Mouse (Mus musculus) G1E (cell line): ENCODE measurements around the gene Nlrc4. TPM values are rescaled to one million over a fixed set of nuclear protein-coding genes. Genes with fewer than 3 reads are reported as not detected.
"Not testable (repeated sequence)": the region's sequence is repeated elsewhere in the genome, so short reads cannot be mapped to it uniquely, and the experiment has no call there.

Source experiments
- ATAC-seq: 2 replicates; pipeline ENCODE4 v1.8.0; 2016; ENCODE audit warnings: mild to moderate bottlenecking; ENCODE audit not compliant: insufficient number of reproducible peaks, poor library complexity, low FRiP score, severe bottlenecking; ENCODE audit errors: extremely low read depth
- DNase-seq: peaks from one replicate; pipeline ENCODE4 v3.0.0; 2012; ENCODE audit warnings: low spot score
- H3K27me3 ChIP-seq: 2 replicates; pipeline ENCODE4 v1.6.1; 2012; ENCODE audit warnings: mild to moderate bottlenecking, low read length, inconsistent platforms; ENCODE audit not compliant: insufficient read depth
- H3K36me3 ChIP-seq: replicated peaks from 2 replicates; pipeline ENCODE3; 2012; ENCODE audit warnings: mild to moderate bottlenecking, inconsistent platforms
- H3K4me1 ChIP-seq: 2 replicates; pipeline ENCODE4 v1.6.1; 2012; ENCODE audit warnings: low read depth, low read length, inconsistent platforms, mixed read lengths; ENCODE audit not compliant: insufficient read depth
- H3K4me3 ChIP-seq: 2 replicates; pipeline ENCODE4 v1.5.1; 2012; ENCODE audit warnings: low read depth, mild to moderate bottlenecking, inconsistent platforms, low read length, moderate library complexity, mixed read lengths
- H3K9me3 ChIP-seq: replicated peaks from 2 replicates; pipeline ENCODE4 v1.6.1; 2012; ENCODE audit warnings: inconsistent platforms
- CTCF ChIP-seq: IDR thresholded peaks from 2 replicates; pipeline ENCODE4 v1.5.1; 2012; ENCODE audit warnings: low read depth, low read length, inconsistent platforms, mixed read lengths
- GATA1 ChIP-seq: IDR thresholded peaks from 2 replicates; pipeline ENCODE4 v1.6.1; 2012; ENCODE audit warnings: borderline replicate concordance, low read length, inconsistent platforms, mixed read lengths
- GATA2 ChIP-seq: IDR thresholded peaks from 2 replicates; pipeline ENCODE4 v1.6.1; 2012; ENCODE audit warnings: low read depth, low read length, inconsistent platforms, borderline replicate concordance
- POLR2AphosphoS5 ChIP-seq: IDR thresholded peaks from 2 replicates; pipeline ENCODE4 v1.6.1; 2012; ENCODE audit warnings: low read depth, low read length, inconsistent platforms; ENCODE audit not compliant: insufficient replicate concordance
- TAL1 ChIP-seq: conservative IDR thresholded peaks from 2 replicates; pipeline ENCODE4 v1.6.1; 2012; ENCODE audit warnings: low read depth, low read length, inconsistent platforms, mixed read lengths
- polyA plus RNA-seq: library from polyadenylated mRNA; stranded (reverse); fragments of >175 nt; gene quantifications from 2 replicates; pipeline ENCODE4 v1.2.3, GENCODE M21; 2012
- total RNA-seq, 2 experiments: library from RNA; stranded (forward) in 1 of 2; stranded (reverse) in 1 of 2; fragments of 200-1000 nt in 1 of 2; fragments of >200 nt in 1 of 2; fragmentation: Nextera tagmentation in 1 of 2; gene quantifications; 2 replicates each; pipeline ENCODE4 v1.2.3; 2014 to 2017

The Nlrc4 gene
- total and polyA plus RNA-seq, 3 experiments = 0.03 to 1.3 (median 0.45) TPM

DNA sequence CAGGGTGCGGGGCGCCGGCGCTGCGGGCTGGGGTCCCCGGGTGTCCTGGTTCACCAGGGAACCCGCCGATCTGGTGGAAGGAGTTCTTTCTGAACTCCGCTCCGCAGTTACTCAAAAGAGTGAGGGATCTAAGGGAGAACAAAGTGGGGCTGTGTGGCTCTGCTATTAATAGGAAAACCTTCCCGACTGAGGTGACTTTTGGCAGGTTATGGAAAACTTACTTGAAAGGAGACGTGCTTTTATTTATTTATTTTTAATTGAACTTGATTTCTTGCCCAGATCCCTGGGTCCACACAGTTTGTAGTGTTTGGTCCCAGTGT lies 30.9 kb upstream of the Nlrc4 start:
- DNase-seq = no peak
- TF ChIP-seq POLR2AphosphoS5 (no peak), TAL1 (no peak), GATA1 (no peak), CTCF (no peak), GATA2 (no peak)
- 0 out of 2 replicates have a peak, but pooled peaks cover 4% of the 10 kb centered on the region for H3K27me3 ChIP-seq
- peaks cover 27% of the 10 kb centered on the region for H3K36me3 ChIP-seq
- H3K4me1 ChIP-seq = peaks cover 2% of the 10 kb centered on the region; the same call in 1 of the 2 replicates
- ATAC-seq = no peak
- peak overlapping the region; percentile 89 for H3K4me3 ChIP-seq
- H3K9me3 ChIP-seq = no peaks in the 10 kb centered on the region

DNA sequence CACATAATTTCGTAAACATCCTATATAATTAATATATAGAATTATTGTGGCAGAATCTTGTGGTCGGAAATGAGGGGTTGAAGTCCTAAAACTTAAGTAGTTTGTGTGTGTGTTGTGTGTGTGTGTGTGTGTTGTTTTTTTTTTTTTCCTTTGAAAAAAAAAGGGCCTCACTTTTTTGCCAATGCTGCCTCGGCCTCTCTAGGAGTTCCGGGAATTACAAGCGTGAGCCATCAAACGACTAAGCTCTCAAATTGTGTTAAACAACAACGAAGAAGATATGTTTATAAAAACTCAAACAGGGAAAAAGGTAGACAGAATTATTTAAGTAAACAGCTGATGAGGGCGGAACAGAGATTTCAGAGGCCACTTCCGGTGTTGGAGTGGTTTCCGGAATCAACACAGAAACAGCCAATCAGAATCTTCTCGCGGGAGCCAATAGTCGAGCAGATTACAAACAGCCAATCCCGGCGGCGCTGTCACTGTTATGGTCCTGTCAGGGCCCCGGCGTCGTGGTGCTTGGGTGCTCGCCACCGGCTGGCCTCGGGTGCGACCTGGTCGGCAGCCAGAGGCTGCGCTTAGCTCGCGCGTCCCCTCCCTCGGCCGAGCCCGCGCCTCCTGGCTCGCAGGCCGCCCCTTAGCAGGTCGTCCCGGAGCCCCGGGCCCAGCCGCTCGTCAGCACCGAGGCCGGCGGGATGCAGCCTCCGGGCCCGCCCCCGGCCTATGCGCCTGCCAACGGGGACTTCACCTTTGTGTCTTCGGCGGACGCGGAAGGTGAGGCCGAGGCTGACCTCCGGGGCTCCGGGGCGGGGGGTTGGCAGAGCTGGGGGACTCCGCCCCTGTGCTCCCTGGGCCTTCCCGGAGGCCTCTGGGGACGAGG lies 30.3 kb upstream of the Nlrc4 start, which contains the start of gene Yipf4:
TSS of gene Yipf4 (plus strand) at position 470 of the 877 bp plus-strand sequence.
- H3K9me3 ChIP-seq = no peaks in the 10 kb centered on the region
- H3K4me3 ChIP-seq = peak within 1 kb of the TSS; percentile 89
- TF ChIP-seq POLR2AphosphoS5 (no peak), CTCF (no peak), TAL1 (no peak), GATA2 (no peak), GATA1 (no peak)
- DNase-seq = peak; percentile 96
- H3K27me3 ChIP-seq = 0 out of 2 replicates have a peak, but pooled peaks cover 5% of the 10 kb centered on the region
- peak; percentile 100 for ATAC-seq
- H3K36me3 ChIP-seq = peaks cover 22% of the 10 kb centered on the region
- H3K4me1 ChIP-seq = peaks cover 2% of the 10 kb centered on the region; the same call in 1 of the 2 replicates

DNA sequence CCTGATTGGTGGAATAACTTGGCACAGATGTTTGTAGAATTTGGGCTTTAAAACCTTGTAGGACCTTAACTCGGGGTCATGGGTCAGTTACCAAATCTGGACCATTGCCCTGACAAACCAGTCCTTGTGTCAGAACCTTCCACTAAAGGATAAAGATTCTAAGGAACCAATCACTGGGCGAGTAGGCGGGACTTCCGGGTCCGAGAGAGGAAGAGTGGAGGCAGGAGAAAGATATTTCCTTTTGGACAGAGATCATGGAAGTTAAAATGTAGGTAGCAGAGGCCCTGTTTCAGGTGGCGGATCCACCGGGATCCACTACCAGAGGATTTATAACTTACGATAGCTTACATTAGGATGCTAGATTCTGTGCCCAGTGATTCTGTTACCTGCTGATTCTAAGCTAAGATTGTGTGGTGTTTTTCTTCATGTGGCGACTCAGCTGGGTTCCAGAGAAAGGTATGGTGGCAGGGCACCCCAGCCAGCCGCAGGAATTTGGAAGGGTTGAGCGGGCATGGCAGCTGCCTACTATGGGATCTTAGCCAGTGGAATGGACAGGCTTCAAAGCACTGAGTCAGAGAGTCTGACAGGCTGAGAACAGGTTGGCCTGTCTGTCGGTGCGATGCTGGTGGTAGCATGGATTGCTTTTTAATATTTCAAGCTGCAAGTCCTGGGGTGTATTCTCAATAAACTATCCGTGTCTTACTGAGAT lies 21.6 kb upstream of the Nlrc4 start:
- no peak for DNase-seq
- no peak overlapping the region for H3K4me3 ChIP-seq
- H3K4me1 ChIP-seq = no peaks in the 10 kb centered on the region
- H3K27me3 ChIP-seq = peaks cover 7% of the 10 kb centered on the region; the same call in 1 of the 2 replicates
- ATAC-seq = no peak
- no peaks in the 10 kb centered on the region for H3K9me3 ChIP-seq
- no peaks in the 10 kb centered on the region for H3K36me3 ChIP-seq
- no peak for TF ChIP-seq GATA2
- no peak for TF ChIP-seq POLR2AphosphoS5
- TF ChIP-seq CTCF = no peak
- no peak for TF ChIP-seq TAL1
- no peak for TF ChIP-seq GATA1

DNA sequence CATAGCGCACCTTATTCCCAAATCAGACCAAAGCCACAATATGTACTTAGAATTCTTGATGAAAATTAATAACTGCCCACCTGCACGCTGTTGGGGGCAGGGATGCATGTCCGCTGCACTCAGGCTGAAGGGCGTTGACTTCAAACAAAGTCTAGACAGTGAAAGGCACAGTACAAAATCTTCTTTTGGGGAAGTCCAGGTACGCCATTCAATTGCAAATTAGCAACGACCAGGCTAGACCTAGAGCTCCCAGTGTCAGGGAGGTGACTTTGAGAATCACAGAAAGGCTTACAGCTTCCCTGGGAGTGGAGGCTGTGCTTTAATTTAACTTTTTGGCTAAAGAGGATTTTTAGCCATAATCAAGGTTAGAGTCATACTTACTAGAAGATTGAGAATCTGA lies 11.2 kb upstream of the Nlrc4 start:
- H3K4me3 ChIP-seq, ATAC-seq, H3K9me3 ChIP-seq, H3K36me3 ChIP-seq, H3K27me3 ChIP-seq, H3K4me1 ChIP-seq, DNase-seq: not testable (repeated sequence)

DNA sequence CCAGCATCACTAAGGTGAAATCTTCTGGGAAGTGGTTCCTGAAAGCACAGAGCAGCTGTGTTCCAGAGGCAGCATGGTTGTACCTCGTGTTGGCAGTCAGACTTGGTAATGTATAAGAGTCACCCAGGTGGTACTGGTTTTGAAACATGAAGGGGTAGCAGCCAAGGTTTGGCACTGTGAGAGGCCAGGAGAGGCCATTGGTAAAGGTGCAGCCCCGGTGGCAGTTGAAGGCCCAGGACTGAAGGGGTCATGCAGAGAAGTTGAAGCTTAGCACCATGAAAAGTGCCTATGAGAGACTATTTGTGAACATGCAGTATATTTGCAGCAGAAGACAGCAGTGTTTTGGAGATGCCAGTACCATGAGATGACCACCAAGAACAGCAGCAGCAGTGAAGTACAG lies 9.0 kb upstream of the Nlrc4 start:
- not testable (repeated sequence) for H3K27me3 ChIP-seq, H3K4me3 ChIP-seq, H3K4me1 ChIP-seq, ATAC-seq, H3K9me3 ChIP-seq, H3K36me3 ChIP-seq, DNase-seq

DNA sequence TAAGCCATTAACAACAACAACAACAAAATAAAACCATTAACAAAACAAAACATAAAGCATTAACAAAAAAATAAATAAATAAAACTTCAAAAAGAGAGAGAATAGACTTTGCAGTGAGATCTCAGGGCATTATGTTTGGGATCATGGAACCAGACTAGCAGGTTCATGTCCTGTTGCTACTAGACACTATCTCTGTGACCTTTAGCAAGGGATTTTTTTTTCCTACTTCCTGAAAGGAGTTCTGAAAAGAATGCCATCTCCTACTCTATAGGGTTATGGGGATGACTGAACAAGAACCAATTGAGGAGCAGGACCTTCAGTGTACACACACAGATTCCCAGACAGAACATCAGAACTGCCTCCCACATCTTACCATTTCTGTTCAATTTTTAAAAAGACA lies 4.6 kb upstream of the Nlrc4 start:
- H3K27me3 ChIP-seq = 0 out of 2 replicates have a peak, but pooled peaks cover 2% of the 10 kb centered on the region
- ATAC-seq (no peak), DNase-seq (no peak)
- H3K36me3 ChIP-seq = no peaks in the 10 kb centered on the region
- H3K9me3 ChIP-seq = no peaks in the 10 kb centered on the region
- H3K4me3 ChIP-seq = no peak overlapping the region
- no peak for TF ChIP-seq GATA1
- TF ChIP-seq POLR2AphosphoS5 = no peak
- no peak for TF ChIP-seq TAL1
- TF ChIP-seq CTCF = no peak
- no peak for TF ChIP-seq GATA2
- H3K4me1 ChIP-seq = 0 out of 2 replicates have a peak, but pooled peaks cover under 1% of the 10 kb centered on the region
